Mouse (Mus musculus): ENCODE data around the gene Apol11a. TPM values are rescaled to one million over a fixed set of nuclear protein-coding genes. Genes with fewer than 3 reads are reported as not detected.
"Not testable (repeated sequence)": the region's sequence is repeated elsewhere in the genome, so short reads cannot be mapped to it uniquely, and the experiment has no call there.

The Apol11a gene
- polyA plus RNA-seq (2015; fragmentation: Nextera tagmentation; extraction: Ambion mirVana), result not detected in 2 replicates

DNA sequence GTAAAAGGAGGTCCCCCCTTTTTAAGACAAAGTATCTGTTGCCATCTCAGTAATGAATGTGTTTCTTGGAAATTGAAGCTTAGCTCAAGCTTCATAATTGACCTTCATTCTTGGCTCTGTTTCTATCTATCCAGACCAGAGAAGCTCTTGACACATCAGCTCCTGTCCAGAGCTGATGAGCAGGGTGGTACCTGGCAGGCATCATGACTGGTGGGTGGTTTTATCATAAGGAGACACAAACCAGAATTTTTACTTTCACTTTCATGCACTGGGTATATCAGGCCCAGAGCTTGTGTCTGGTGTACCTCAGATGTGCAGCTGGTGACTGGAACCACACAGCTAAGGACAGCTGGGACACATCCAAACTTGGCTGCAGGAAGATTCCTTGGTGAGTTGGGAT is at the start of gene Apol11a:
Gene Apol11a, plus strand, starts transcription at position 306 of the 400 bp plus-strand sequence.
- H3K9me3 ChIP-seq (ENCODE audit: low read length); H3K4me3 ChIP-seq (ENCODE audit: low read length); H3K27me3 ChIP-seq (ENCODE audit: insufficient read depth, low read length); ATAC-seq (ENCODE audit: low FRiP score, low TSS enrichment); H3K4me1 ChIP-seq (ENCODE audit: insufficient read depth, low read length); H3K9ac ChIP-seq (replicated peaks; ENCODE audit: low read length); H3K27ac ChIP-seq (ENCODE audit: low read length); H3K36me3 ChIP-seq (ENCODE audit: insufficient read depth, low read length); H3K4me2 ChIP-seq (replicated peaks; ENCODE audit: low read depth, low read length): not testable (repeated sequence)

DNA sequence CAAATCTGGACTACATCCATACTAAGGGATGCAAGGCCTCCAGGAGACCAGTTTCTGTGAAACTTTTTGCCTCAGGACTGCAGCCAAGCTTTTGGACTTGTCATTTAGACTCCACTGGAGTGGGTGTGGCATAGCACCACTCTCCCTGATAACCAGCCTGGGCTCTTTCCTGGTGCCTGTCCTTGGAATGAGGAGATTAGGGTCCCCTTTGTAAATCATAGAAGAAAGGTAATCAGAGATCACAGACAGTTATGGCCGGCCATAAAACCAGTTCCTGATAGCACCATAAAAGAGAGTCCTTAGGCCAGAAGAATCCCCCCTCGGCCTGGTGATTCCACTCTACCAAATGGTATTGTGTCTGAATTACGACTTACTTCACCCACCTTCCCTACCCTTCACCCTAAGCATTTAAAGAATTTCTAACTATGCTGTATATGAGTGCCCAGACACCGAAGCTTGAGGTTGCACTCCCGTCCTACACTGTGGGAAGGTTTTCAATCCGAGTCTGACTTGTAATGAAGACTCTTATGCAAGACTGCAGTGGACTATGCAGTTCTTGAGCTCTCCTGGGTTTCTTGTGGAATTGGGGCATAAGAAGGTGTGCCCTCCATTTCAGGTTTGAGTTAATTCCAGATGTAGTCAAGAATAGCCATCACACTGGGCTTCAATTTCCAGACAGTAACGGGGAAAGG is 33.2 kb upstream of the Apol11a start:
- 32% methylated on average over 7 of the region's 7 CpGs for WGBS

GRCm38 (mm10) chr15:77476693-77477092 is 31.4 kb upstream of the Apol11a start, which contains the start of gene Apol10a:
TSS of gene Apol10a (plus strand) at chr15:77477047.
- not testable (repeated sequence) for H3K9ac ChIP-seq (replicated peaks; ENCODE audit: low read length); H3K9me3 ChIP-seq (ENCODE audit: low read length); H3K27ac ChIP-seq (ENCODE audit: low read length); H3K4me1 ChIP-seq (ENCODE audit: insufficient read depth, low read length); H3K27me3 ChIP-seq (ENCODE audit: insufficient read depth, low read length); H3K36me3 ChIP-seq (ENCODE audit: insufficient read depth, low read length); H3K4me2 ChIP-seq (replicated peaks; ENCODE audit: low read depth, low read length); H3K4me3 ChIP-seq (ENCODE audit: low read length); ATAC-seq (ENCODE audit: low FRiP score, low TSS enrichment)
- 76% methylated on average over 2 of the region's 2 CpGs for WGBS

More for the DNA sequence above, 33.2 kb upstream of the Apol11a start:
- not testable (repeated sequence) for H3K4me2 ChIP-seq (replicated peaks; ENCODE audit: low read depth, low read length); H3K9me3 ChIP-seq (ENCODE audit: low read length); H3K27me3 ChIP-seq (ENCODE audit: insufficient read depth, low read length); H3K4me3 ChIP-seq (ENCODE audit: low read length); H3K4me1 ChIP-seq (ENCODE audit: insufficient read depth, low read length); H3K27ac ChIP-seq (ENCODE audit: low read length); H3K9ac ChIP-seq (replicated peaks; ENCODE audit: low read length); H3K36me3 ChIP-seq (ENCODE audit: insufficient read depth, low read length); ATAC-seq (ENCODE audit: low FRiP score, low TSS enrichment)

DNA sequence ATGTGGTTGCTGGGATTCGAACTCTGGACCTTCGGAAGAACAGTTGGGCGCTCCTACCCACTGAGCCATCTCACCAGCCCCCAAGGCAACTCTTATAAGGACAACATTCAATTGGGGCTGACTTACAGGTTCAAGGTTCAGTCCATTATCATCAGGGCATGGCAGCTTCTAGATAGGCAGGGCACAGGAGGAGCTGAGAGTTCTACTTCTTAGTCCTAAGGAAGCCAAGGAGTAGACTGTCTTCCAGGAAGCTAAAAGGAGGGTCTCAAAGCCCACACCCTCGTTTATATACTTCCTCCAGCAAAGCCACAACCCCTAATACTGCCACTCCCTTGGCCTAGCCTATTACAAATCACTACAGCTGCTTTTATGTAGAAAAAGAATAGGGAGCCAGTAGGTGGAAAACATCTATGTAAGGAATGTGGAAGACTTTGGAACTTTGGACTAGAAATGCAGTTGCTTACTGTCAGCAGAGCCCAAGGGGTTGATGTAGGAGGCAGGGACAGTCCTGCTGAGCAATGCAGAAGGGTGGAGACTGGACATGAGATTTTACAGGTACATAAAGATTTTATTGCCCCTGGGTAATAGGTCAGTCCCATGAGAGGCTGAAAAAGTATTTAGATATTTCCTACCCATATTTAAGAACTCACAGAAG is 25.8 kb upstream of the Apol11a start:
- no peak overlapping the region for H3K4me3 ChIP-seq (ENCODE audit: low read length)
- H3K27ac ChIP-seq (ENCODE audit: low read length), result no peak overlapping the region
- no peaks in the 10 kb centered on the region for H3K36me3 ChIP-seq (ENCODE audit: insufficient read depth, low read length)
- H3K27me3 ChIP-seq (ENCODE audit: insufficient read depth, low read length), result no peaks in the 10 kb centered on the region
- H3K4me1 ChIP-seq (ENCODE audit: insufficient read depth, low read length), result no peaks in the 10 kb centered on the region
- 75% methylated on average over 4 of the region's 4 CpGs for WGBS
- no peaks in the 10 kb centered on the region for H3K9me3 ChIP-seq (ENCODE audit: low read length)
- no peak for ATAC-seq (ENCODE audit: low FRiP score, low TSS enrichment)
- no peak overlapping the region for H3K4me2 ChIP-seq (replicated peaks; ENCODE audit: low read depth, low read length)
- no peak overlapping the region for H3K9ac ChIP-seq (replicated peaks; ENCODE audit: low read length)

DNA sequence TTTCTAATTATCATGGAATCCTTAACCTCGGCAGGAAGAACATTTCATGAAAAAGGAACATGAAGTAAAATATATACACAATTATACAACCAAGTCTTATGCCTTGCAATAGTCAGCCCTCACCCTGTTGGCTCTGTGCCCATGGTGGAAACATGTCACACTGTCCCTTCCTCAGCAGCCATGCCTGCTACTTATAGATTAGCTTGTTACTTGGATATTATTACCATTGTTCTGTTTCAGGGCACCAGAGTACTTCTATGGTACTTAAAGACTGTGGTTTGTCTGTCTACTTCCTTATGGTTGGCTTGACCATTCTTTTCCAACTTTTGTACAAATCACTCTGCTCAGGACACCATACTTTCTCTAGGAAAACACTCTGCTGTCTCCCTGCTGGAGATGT is 14.9 kb upstream of the Apol11a start:
- H3K4me3 ChIP-seq (ENCODE audit: low read length); H3K36me3 ChIP-seq (ENCODE audit: insufficient read depth, low read length); H3K27me3 ChIP-seq (ENCODE audit: insufficient read depth, low read length); H3K4me1 ChIP-seq (ENCODE audit: insufficient read depth, low read length); H3K27ac ChIP-seq (ENCODE audit: low read length); H3K4me2 ChIP-seq (replicated peaks; ENCODE audit: low read depth, low read length); ATAC-seq (ENCODE audit: low FRiP score, low TSS enrichment); H3K9me3 ChIP-seq (ENCODE audit: low read length); H3K9ac ChIP-seq (replicated peaks; ENCODE audit: low read length): not testable (repeated sequence)
- WGBS, result no CpG with 5 or more reads among the region's 1 CpGs

GRCm38 (mm10) chr15:77494694-77495093 is 13.4 kb upstream of the Apol11a start:
- not testable (repeated sequence) for H3K36me3 ChIP-seq (ENCODE audit: insufficient read depth, low read length); H3K4me3 ChIP-seq (ENCODE audit: low read length); H3K9me3 ChIP-seq (ENCODE audit: low read length); H3K27ac ChIP-seq (ENCODE audit: low read length); H3K4me1 ChIP-seq (ENCODE audit: insufficient read depth, low read length); ATAC-seq (ENCODE audit: low FRiP score, low TSS enrichment); H3K4me2 ChIP-seq (replicated peaks; ENCODE audit: low read depth, low read length); H3K9ac ChIP-seq (replicated peaks; ENCODE audit: low read length); H3K27me3 ChIP-seq (ENCODE audit: insufficient read depth, low read length)
- WGBS, result 61% methylated on average over 1 of the region's 1 CpGs

GRCm38 (mm10) chr15:77520596-77520995 is 12.5 kb downstream of the Apol11a start:
- H3K4me3 ChIP-seq (ENCODE audit: low read length); H3K9me3 ChIP-seq (ENCODE audit: low read length); H3K27ac ChIP-seq (ENCODE audit: low read length); H3K36me3 ChIP-seq (ENCODE audit: insufficient read depth, low read length); H3K27me3 ChIP-seq (ENCODE audit: insufficient read depth, low read length); ATAC-seq (ENCODE audit: low FRiP score, low TSS enrichment); H3K4me2 ChIP-seq (replicated peaks; ENCODE audit: low read depth, low read length); H3K9ac ChIP-seq (replicated peaks; ENCODE audit: low read length); H3K4me1 ChIP-seq (ENCODE audit: insufficient read depth, low read length): not testable (repeated sequence)
- WGBS, result 56% methylated on average over 4 of the region's 4 CpGs

- H3K9ac ChIP-seq (replicated peaks; ENCODE audit: low read length); H3K36me3 ChIP-seq (ENCODE audit: insufficient read depth, low read length); ATAC-seq (ENCODE audit: low FRiP score, low TSS enrichment); H3K4me2 ChIP-seq (replicated peaks; ENCODE audit: low read depth, low read length); H3K27me3 ChIP-seq (ENCODE audit: insufficient read depth, low read length); H3K9me3 ChIP-seq (ENCODE audit: low read length); H3K27ac ChIP-seq (ENCODE audit: low read length); H3K4me3 ChIP-seq (ENCODE audit: low read length); H3K4me1 ChIP-seq (ENCODE audit: insufficient read depth, low read length): not testable (repeated sequence)
- 11% methylated on average over 6 of the region's 6 CpGs for WGBS
Measured at GRCm38 (mm10) chr15:77523186-77523843, 15.2 kb downstream of the Apol11a start.

GRCm38 (mm10) chr15:77533216-77533615 is 25.1 kb downstream of the Apol11a start, which contains the start of gene Apol7c:
TSS of gene Apol7c (minus strand) at chr15:77533316.
- H3K4me1 ChIP-seq (ENCODE audit: insufficient read depth, low read length), result no peaks in the 10 kb centered on the region
- no peak within 1 kb of the TSS for H3K4me2 ChIP-seq (replicated peaks; ENCODE audit: low read depth, low read length)
- no peak for ATAC-seq (ENCODE audit: low FRiP score, low TSS enrichment)
- no peaks in the 10 kb centered on the region for H3K27me3 ChIP-seq (ENCODE audit: insufficient read depth, low read length)
- H3K9me3 ChIP-seq (ENCODE audit: low read length), result no peaks in the 10 kb centered on the region
- H3K36me3 ChIP-seq (ENCODE audit: insufficient read depth, low read length), result no peaks in the 10 kb centered on the region
- no peak within 1 kb of the TSS for H3K4me3 ChIP-seq (ENCODE audit: low read length)
- no peak within 1 kb of the TSS for H3K9ac ChIP-seq (replicated peaks; ENCODE audit: low read length)
- H3K27ac ChIP-seq (ENCODE audit: low read length), result no peak within 1 kb of the TSS

- H3K4me1 ChIP-seq (ENCODE audit: insufficient read depth, low read length); H3K36me3 ChIP-seq (ENCODE audit: insufficient read depth, low read length); H3K27ac ChIP-seq (ENCODE audit: low read length); H3K9me3 ChIP-seq (ENCODE audit: low read length); H3K4me3 ChIP-seq (ENCODE audit: low read length); H3K27me3 ChIP-seq (ENCODE audit: insufficient read depth, low read length); H3K9ac ChIP-seq (replicated peaks; ENCODE audit: low read length); ATAC-seq (ENCODE audit: low FRiP score, low TSS enrichment); H3K4me2 ChIP-seq (replicated peaks; ENCODE audit: low read depth, low read length): not testable (repeated sequence)
- WGBS, result 30% methylated on average over 1 of the region's 1 CpGs
Measured at GRCm38 (mm10) chr15:77539221-77539620, 31.1 kb downstream of the Apol11a start.

Measured in kidney, embryonic 16.5 days (tissue).